Mouse (Mus musculus): ENCODE results near the gene Atf2. TPM values are rescaled to one million over a fixed set of nuclear protein-coding genes. Genes with fewer than 3 reads are reported as not detected.

Gene Atf2
- polyA plus RNA-seq, 1 experiment = 41.4 TPM

GRCm38 (mm10) chr2:73885997-73886396, 6.4 kb downstream of the Atf2 start:
- no peak for TF ChIP-seq POLR2A (IDR thresholded peaks at IDR 0.05; ENCODE audit: control insufficient read depth, low read depth, low read length)
- no peak for TF ChIP-seq CTCF (IDR thresholded peaks at IDR 0.05; ENCODE audit: control insufficient read depth, insufficient read depth, insufficient replicate concordance, low read depth, low read length)
- H3K27me3 ChIP-seq (ENCODE audit: control insufficient read depth, insufficient read depth, low read length) = no peaks in the 10 kb centered on the region
- no peaks in the 10 kb centered on the region for H3K4me1 ChIP-seq (ENCODE audit: control insufficient read depth, insufficient read depth, low read length)
- H3K36me3 ChIP-seq (ENCODE audit: control insufficient read depth, insufficient read depth, low read length) = no peaks in the 10 kb centered on the region; the same call in 1 of the 2 replicates
- no peak overlapping the region for H3K4me3 ChIP-seq (ENCODE audit: control insufficient read depth, low read depth, low read length)
- no peak overlapping the region for H3K27ac ChIP-seq (ENCODE audit: control insufficient read depth, insufficient read depth, low read depth, low read length)

- no peak overlapping the region for H3K4me3 ChIP-seq (ENCODE audit: control insufficient read depth, low read depth, low read length)
- no peak overlapping the region for H3K27ac ChIP-seq (ENCODE audit: control insufficient read depth, insufficient read depth, low read depth, low read length)
- no peaks in the 10 kb centered on the region for H3K36me3 ChIP-seq (ENCODE audit: control insufficient read depth, insufficient read depth, low read length)
- H3K4me1 ChIP-seq (ENCODE audit: control insufficient read depth, insufficient read depth, low read length) = no peaks in the 10 kb centered on the region
- H3K27me3 ChIP-seq (ENCODE audit: control insufficient read depth, insufficient read depth, low read length) = no peaks in the 10 kb centered on the region
- TF ChIP-seq CTCF (IDR thresholded peaks at IDR 0.05; ENCODE audit: control insufficient read depth, insufficient read depth, insufficient replicate concordance, low read depth, low read length) (no peak), POLR2A (IDR thresholded peaks at IDR 0.05; ENCODE audit: control insufficient read depth, low read depth, low read length) (no peak)
These were observed 14.5 kb downstream of the Atf2 start for GRCm38 (mm10) chr2:73877891-73878290.

GRCm38 (mm10) chr2:73867764-73868487, 24.5 kb downstream of the Atf2 start:
- Histone ChIP-seq H3K27me3 (ENCODE audit: control insufficient read depth, insufficient read depth, low read length) (no peaks in the 10 kb centered on the region), H3K27ac (ENCODE audit: control insufficient read depth, insufficient read depth, low read depth, low read length) (no peak overlapping the region), H3K4me1 (ENCODE audit: control insufficient read depth, insufficient read depth, low read length) (no peaks in the 10 kb centered on the region), H3K36me3 (ENCODE audit: control insufficient read depth, insufficient read depth, low read length) (peaks cover 1% of the 10 kb centered on the region; the same call in 1 of the 2 replicates), H3K4me3 (ENCODE audit: control insufficient read depth, low read depth, low read length) (no peak overlapping the region)
- TF ChIP-seq CTCF (IDR thresholded peaks at IDR 0.05; ENCODE audit: control insufficient read depth, insufficient read depth, insufficient replicate concordance, low read depth, low read length) = peak; percentile 49; the same call in 1 of the 2 replicates
- peak; percentile 22; the same call in 1 of the 2 replicates for TF ChIP-seq POLR2A (IDR thresholded peaks at IDR 0.05; ENCODE audit: control insufficient read depth, low read depth, low read length)

- H3K4me3 ChIP-seq (ENCODE audit: control insufficient read depth, low read depth, low read length) = no peak overlapping the region
- H3K27ac ChIP-seq (ENCODE audit: control insufficient read depth, insufficient read depth, low read depth, low read length) = no peak overlapping the region
- no peaks in the 10 kb centered on the region for H3K4me1 ChIP-seq (ENCODE audit: control insufficient read depth, insufficient read depth, low read length)
- TF ChIP-seq CTCF (IDR thresholded peaks at IDR 0.05; ENCODE audit: control insufficient read depth, insufficient read depth, insufficient replicate concordance, low read depth, low read length) (no peak), POLR2A (IDR thresholded peaks at IDR 0.05; ENCODE audit: control insufficient read depth, low read depth, low read length) (no peak)
- H3K36me3 ChIP-seq (ENCODE audit: control insufficient read depth, insufficient read depth, low read length) = no peaks in the 10 kb centered on the region
- H3K27me3 ChIP-seq (ENCODE audit: control insufficient read depth, insufficient read depth, low read length) = no peaks in the 10 kb centered on the region
These were observed 32.3 kb downstream of the Atf2 start for GRCm38 (mm10) chr2:73860046-73860624.

GRCm38 (mm10) chr2:73857352-73857751, 35.1 kb downstream of the Atf2 start:
- H3K27me3 ChIP-seq (ENCODE audit: control insufficient read depth, insufficient read depth, low read length) = no peaks in the 10 kb centered on the region
- no peak overlapping the region for H3K27ac ChIP-seq (ENCODE audit: control insufficient read depth, insufficient read depth, low read depth, low read length)
- no peaks in the 10 kb centered on the region for H3K4me1 ChIP-seq (ENCODE audit: control insufficient read depth, insufficient read depth, low read length)
- H3K36me3 ChIP-seq (ENCODE audit: control insufficient read depth, insufficient read depth, low read length) = no peaks in the 10 kb centered on the region
- no peak overlapping the region for H3K4me3 ChIP-seq (ENCODE audit: control insufficient read depth, low read depth, low read length)
- TF ChIP-seq CTCF (IDR thresholded peaks at IDR 0.05; ENCODE audit: control insufficient read depth, insufficient read depth, insufficient replicate concordance, low read depth, low read length) (no peak), POLR2A (IDR thresholded peaks at IDR 0.05; ENCODE audit: control insufficient read depth, low read depth, low read length) (no peak)

- H3K36me3 ChIP-seq (ENCODE audit: control insufficient read depth, insufficient read depth, low read length) = no peaks in the 10 kb centered on the region
These were observed 36.2 kb downstream of the Atf2 start for GRCm38 (mm10) chr2:73856246-73856645.

GRCm38 (mm10) chr2:73834406-73835015, 57.9 kb downstream of the Atf2 start:
- TF ChIP-seq POLR2A (IDR thresholded peaks at IDR 0.05; ENCODE audit: control insufficient read depth, low read depth, low read length) (no peak), CTCF (IDR thresholded peaks at IDR 0.05; ENCODE audit: control insufficient read depth, insufficient read depth, insufficient replicate concordance, low read depth, low read length) (no peak)
- no peaks in the 10 kb centered on the region for H3K4me1 ChIP-seq (ENCODE audit: control insufficient read depth, insufficient read depth, low read length)
- no peak overlapping the region for H3K27ac ChIP-seq (ENCODE audit: control insufficient read depth, insufficient read depth, low read depth, low read length)
- H3K4me3 ChIP-seq (ENCODE audit: control insufficient read depth, low read depth, low read length) = no peak overlapping the region
- no peaks in the 10 kb centered on the region for H3K36me3 ChIP-seq (ENCODE audit: control insufficient read depth, insufficient read depth, low read length)
- H3K27me3 ChIP-seq (ENCODE audit: control insufficient read depth, insufficient read depth, low read length) = no peaks in the 10 kb centered on the region

More at GRCm38 (mm10) chr2:73856246-73856645, 36.2 kb downstream of the Atf2 start:
- Histone ChIP-seq H3K27ac (ENCODE audit: control insufficient read depth, insufficient read depth, low read depth, low read length) (no peak overlapping the region), H3K27me3 (ENCODE audit: control insufficient read depth, insufficient read depth, low read length) (no peaks in the 10 kb centered on the region), H3K4me1 (ENCODE audit: control insufficient read depth, insufficient read depth, low read length) (no peaks in the 10 kb centered on the region), H3K4me3 (ENCODE audit: control insufficient read depth, low read depth, low read length) (no peak overlapping the region)
- TF ChIP-seq CTCF (IDR thresholded peaks at IDR 0.05; ENCODE audit: control insufficient read depth, insufficient read depth, insufficient replicate concordance, low read depth, low read length) (no peak), POLR2A (IDR thresholded peaks at IDR 0.05; ENCODE audit: control insufficient read depth, low read depth, low read length) (no peak)

All from testis, adult 2 months (tissue).